Mouse (Mus musculus): ENCODE measurements at regions not wholly inside any gene's neighbourhood (a gene's known extent, or its start where the extent isn't known, plus 50 kb on each side); places are given as distances from the start of the nearest gene placed in this dataset.

- TF ChIP-seq POLR2A (IDR thresholded peaks at IDR 0.05; ENCODE audit: borderline replicate concordance, control insufficient read depth, low read depth, low read length) = no peak
- TF ChIP-seq CTCF (IDR thresholded peaks at IDR 0.05; ENCODE audit: control insufficient read depth, insufficient read depth, low read length) = no peak
These were observed 145.7 kb upstream of the Map3k1 start for GRCm38 (mm10) chr13:111954520-111954884.
